Mouse (Mus musculus): ENCODE data around the gene Gm17581. TPM values are rescaled to one million over a fixed set of nuclear protein-coding genes. Genes with fewer than 3 reads are reported as not detected.

Gene Gm17581
- polyA plus RNA-seq, 1 experiment from 2014 or later: not detected

DNA sequence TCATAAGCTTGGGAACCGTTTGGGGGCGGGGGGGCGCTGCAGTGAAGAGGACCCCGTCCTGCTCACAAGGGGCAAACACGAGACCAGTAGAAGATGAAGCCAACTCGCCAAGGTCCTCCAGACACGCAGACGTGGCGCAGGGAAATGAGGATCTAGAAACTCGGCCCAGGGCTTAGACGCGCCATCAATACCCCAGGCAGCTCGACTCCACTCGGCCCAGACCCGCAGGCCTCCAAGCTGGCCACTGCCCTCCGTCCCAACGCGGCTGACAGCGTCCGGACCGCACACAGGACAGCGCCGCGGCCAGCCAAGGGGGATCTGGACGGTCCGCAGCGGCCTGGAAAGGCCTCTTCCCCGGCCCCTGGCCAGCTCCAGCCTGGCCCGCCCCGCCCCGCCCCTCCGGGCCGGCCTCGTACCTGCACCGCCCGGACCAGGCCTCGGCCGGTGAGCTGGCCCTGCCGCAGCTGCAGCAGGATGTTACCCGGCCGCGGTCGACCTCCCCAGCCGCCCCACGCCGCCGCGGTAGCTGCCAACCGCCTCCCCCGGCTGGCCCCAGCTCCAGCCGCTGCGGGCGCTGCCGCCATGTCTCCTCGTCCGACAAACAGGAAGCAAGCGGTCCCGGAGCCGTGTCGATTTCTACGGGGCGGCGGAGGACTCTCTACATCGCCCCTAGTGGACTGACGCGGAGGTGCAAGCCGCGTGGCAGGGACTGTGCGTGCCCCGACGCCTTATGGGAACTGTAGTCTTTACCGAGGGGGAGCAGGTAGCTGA is 43.8 kb downstream of the Gm17581 start, which contains the start of gene Trpc4ap:
Gene Trpc4ap, minus strand, starts transcription at position 662 of the 771 bp plus-strand sequence.
- peak within 1 kb of the TSS; percentile 72 for H3K27ac ChIP-seq (ENCODE audit: low read depth, low read length)
- WGBS: under 1% methylated on average over 69 of the region's 72 CpGs
- 0 out of 2 replicates have a peak, but pooled peaks cover 3% of the 10 kb centered on the region for H3K4me1 ChIP-seq (replicated peaks; ENCODE audit: control insufficient read depth, insufficient read depth, low read length)

DNA sequence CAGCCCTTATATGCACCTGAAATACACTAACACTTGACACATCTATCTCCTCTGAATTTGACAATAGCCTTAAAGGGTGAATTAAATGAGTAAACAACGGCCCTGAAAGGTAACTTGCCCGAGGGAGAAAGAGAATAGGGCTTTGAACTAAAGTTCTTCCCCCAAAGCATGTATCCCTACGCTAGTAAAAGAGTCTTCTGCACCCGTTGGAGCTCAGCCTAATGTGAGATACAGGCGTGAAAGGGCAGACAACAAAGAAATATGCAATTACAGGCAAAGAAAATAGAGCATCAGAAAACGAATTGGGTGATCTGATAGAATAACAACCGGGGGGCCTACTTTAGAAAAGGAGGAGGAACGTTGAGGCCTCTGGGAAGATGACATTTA is 44.3 kb downstream of the Gm17581 start:
- H3K4me3 ChIP-seq (ENCODE audit: low read depth, low read length): peak overlapping the region; percentile 95
- no peaks in the 10 kb centered on the region for H3K9me3 ChIP-seq (ENCODE audit: control insufficient read depth, low read length)
- H3K4me1 ChIP-seq (replicated peaks; ENCODE audit: control insufficient read depth, insufficient read depth, low read length): 0 out of 2 replicates have a peak, but pooled peaks cover 3% of the 10 kb centered on the region
- peak overlapping the region; percentile 92 for H3K9ac ChIP-seq (ENCODE audit: low read length)
- H3K36me3 ChIP-seq (ENCODE audit: control insufficient read depth, insufficient read depth, low read length): no peaks in the 10 kb centered on the region
- H3K27ac ChIP-seq (ENCODE audit: low read depth, low read length): peak overlapping the region; percentile 72; the same call in 1 of the 2 replicates
- DNase-seq (ENCODE audit: low spot score): no peak
- no peak for ATAC-seq (replicated peaks; ENCODE audit: low FRiP score)
- no peaks in the 10 kb centered on the region for H3K27me3 ChIP-seq (ENCODE audit: control insufficient read depth, insufficient read depth, low read length)
- peak overlapping the region; percentile 57 for H3K4me2 ChIP-seq (ENCODE audit: low read depth, low read length, severe bottlenecking)
- 5% methylated on average over 8 of the region's 8 CpGs for WGBS

More for the DNA sequence above, 43.8 kb downstream of the Gm17581 start, which contains the start of gene Trpc4ap:
- ATAC-seq (replicated peaks; ENCODE audit: low FRiP score) (peak; percentile 92), DNase-seq (ENCODE audit: low spot score) (peak; percentile 98)
- peak within 1 kb of the TSS; percentile 57 for H3K4me2 ChIP-seq (ENCODE audit: low read depth, low read length, severe bottlenecking)
- peak within 1 kb of the TSS; percentile 92 for H3K9ac ChIP-seq (ENCODE audit: low read length)
- no peaks in the 10 kb centered on the region for H3K9me3 ChIP-seq (ENCODE audit: control insufficient read depth, low read length)
- no peaks in the 10 kb centered on the region for H3K36me3 ChIP-seq (ENCODE audit: control insufficient read depth, insufficient read depth, low read length)
- H3K27me3 ChIP-seq (ENCODE audit: control insufficient read depth, insufficient read depth, low read length): no peaks in the 10 kb centered on the region
- peak within 1 kb of the TSS; percentile 95 for H3K4me3 ChIP-seq (ENCODE audit: low read depth, low read length)

DNA sequence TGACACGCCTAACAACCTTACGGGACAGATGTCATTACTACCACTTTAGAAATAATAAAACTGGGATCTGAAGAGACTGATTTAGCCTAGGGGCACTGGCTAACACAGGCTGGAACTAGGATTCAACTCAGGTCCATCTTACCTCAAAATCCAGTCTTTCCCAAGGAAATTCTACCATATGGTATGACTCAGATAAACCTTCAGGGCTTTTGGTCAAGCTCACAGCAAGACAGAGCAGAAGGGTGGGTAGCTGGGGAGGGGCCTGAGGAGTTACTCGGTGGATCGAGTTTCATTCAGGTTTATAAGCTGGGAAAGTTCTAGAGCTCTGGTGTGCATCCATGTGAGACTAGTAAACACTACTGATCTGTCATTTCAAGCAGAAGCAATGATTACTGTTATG is 46.5 kb downstream of the Gm17581 start:
- no peak for ATAC-seq (replicated peaks; ENCODE audit: low FRiP score)

DNA sequence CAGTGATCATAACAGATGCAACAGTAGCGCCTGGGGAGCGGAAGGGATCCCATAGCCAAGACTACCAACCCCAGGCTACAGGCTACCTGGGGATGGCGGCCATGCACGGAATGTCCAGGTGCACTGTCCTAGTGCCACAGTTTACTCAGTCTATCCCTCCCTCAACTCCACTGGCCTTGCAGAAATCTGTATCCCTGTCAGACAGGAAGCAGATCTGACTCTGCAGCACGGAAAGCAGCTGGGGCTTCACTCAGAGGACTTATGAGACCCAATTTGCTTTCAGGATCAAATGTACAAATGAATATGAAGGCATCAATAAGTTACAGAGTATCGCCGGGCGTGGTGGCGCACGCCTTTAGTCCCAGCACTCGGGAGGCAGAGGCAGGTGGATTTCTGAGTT is 47.9 kb downstream of the Gm17581 start:
- 94% methylated on average over 11 of the region's 11 CpGs for WGBS
- ATAC-seq (replicated peaks; ENCODE audit: low FRiP score) (no peak), DNase-seq (ENCODE audit: low spot score) (no peak)
- Histone ChIP-seq H3K27me3 (ENCODE audit: control insufficient read depth, insufficient read depth, low read length) (no peaks in the 10 kb centered on the region), H3K4me2 (ENCODE audit: low read depth, low read length, severe bottlenecking) (no peak overlapping the region), H3K9ac (ENCODE audit: low read length) (no peak overlapping the region), H3K27ac (ENCODE audit: low read depth, low read length) (no peak overlapping the region), H3K4me1 (replicated peaks; ENCODE audit: control insufficient read depth, insufficient read depth, low read length) (0 out of 2 replicates have a peak, but pooled peaks cover 3% of the 10 kb centered on the region), H3K36me3 (ENCODE audit: control insufficient read depth, insufficient read depth, low read length) (no peaks in the 10 kb centered on the region), H3K4me3 (ENCODE audit: low read depth, low read length) (no peak overlapping the region), H3K9me3 (ENCODE audit: control insufficient read depth, low read length) (no peaks in the 10 kb centered on the region)

More for the DNA sequence above, 46.5 kb downstream of the Gm17581 start:
- Histone ChIP-seq H3K27ac (ENCODE audit: low read depth, low read length) (no peak overlapping the region), H3K9ac (ENCODE audit: low read length) (no peak overlapping the region), H3K27me3 (ENCODE audit: control insufficient read depth, insufficient read depth, low read length) (no peaks in the 10 kb centered on the region), H3K4me1 (replicated peaks; ENCODE audit: control insufficient read depth, insufficient read depth, low read length) (0 out of 2 replicates have a peak, but pooled peaks cover 3% of the 10 kb centered on the region), H3K9me3 (ENCODE audit: control insufficient read depth, low read length) (no peaks in the 10 kb centered on the region), H3K36me3 (ENCODE audit: control insufficient read depth, insufficient read depth, low read length) (no peaks in the 10 kb centered on the region), H3K4me3 (ENCODE audit: low read depth, low read length) (no peak overlapping the region), H3K4me2 (ENCODE audit: low read depth, low read length, severe bottlenecking) (no peak overlapping the region)
- no peak for DNase-seq (ENCODE audit: low spot score)
- WGBS: 87% methylated on average over 4 of the region's 4 CpGs

DNA sequence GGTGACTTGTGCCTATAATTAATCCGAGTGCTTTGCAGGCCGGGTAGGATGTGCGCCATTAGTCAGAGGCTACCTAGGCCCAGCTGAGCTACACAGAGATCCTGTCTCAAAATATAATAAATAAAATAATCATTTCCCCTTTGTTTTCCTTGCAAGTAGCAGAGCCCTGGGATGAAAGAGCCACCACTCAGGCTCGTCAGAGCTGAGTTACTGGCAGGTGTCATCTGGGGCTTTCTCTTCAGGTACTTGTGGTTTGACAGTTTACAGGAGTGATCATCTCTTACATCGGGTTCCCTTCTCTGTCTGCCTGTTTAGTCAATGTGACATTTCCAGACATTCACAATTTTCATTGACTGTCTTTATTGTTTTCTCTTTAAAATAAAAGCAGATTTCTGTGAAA is 49.1 kb downstream of the Gm17581 start:
- WGBS: 88% methylated on average over 5 of the region's 5 CpGs
- ATAC-seq (replicated peaks; ENCODE audit: low FRiP score) (no peak), DNase-seq (ENCODE audit: low spot score) (no peak)
- H3K4me3 ChIP-seq (ENCODE audit: low read depth, low read length): no peak overlapping the region
- no peaks in the 10 kb centered on the region for H3K9me3 ChIP-seq (ENCODE audit: control insufficient read depth, low read length)
- H3K4me1 ChIP-seq (replicated peaks; ENCODE audit: control insufficient read depth, insufficient read depth, low read length): 0 out of 2 replicates have a peak, but pooled peaks cover 3% of the 10 kb centered on the region
- no peaks in the 10 kb centered on the region for H3K27me3 ChIP-seq (ENCODE audit: control insufficient read depth, insufficient read depth, low read length)
- H3K27ac ChIP-seq (ENCODE audit: low read depth, low read length): no peak overlapping the region
- no peak overlapping the region for H3K4me2 ChIP-seq (ENCODE audit: low read depth, low read length, severe bottlenecking)
- H3K9ac ChIP-seq (ENCODE audit: low read length): no peak overlapping the region
- H3K36me3 ChIP-seq (ENCODE audit: control insufficient read depth, insufficient read depth, low read length): no peaks in the 10 kb centered on the region

Other genes with a start within 250 kb of the Gm17581 start
- 20.6 and 22.9 TPM in 2 replicates for gene Acss2, start 217.9 kb downstream of the Gm17581 start, polyA plus RNA-seq (2014; fragmentation: Nextera tagmentation; extraction: Ambion mirVana)
- 10.6 and 11.3 TPM in 2 replicates for gene Ggt7, start 217.6 kb downstream of the Gm17581 start, polyA plus RNA-seq (2014; fragmentation: Nextera tagmentation; extraction: Ambion mirVana)
- gene Gss, start 143.1 kb downstream of the Gm17581 start, polyA plus RNA-seq (2014; fragmentation: Nextera tagmentation; extraction: Ambion mirVana): 18.1 and 22.3 TPM in 2 replicates
- gene Myh7b, start 124.7 kb downstream of the Gm17581 start, polyA plus RNA-seq (2014; fragmentation: Nextera tagmentation; extraction: Ambion mirVana): 0.27 and 0.31 TPM in 2 replicates
- gene Trpc4ap, start 43.5 kb downstream of the Gm17581 start, polyA plus RNA-seq (2014; fragmentation: Nextera tagmentation; extraction: Ambion mirVana): 141 and 154 TPM in 2 replicates
- 31.8 and 33.2 TPM in 2 replicates for gene Edem2, start 6.4 kb downstream of the Gm17581 start, polyA plus RNA-seq (2014; fragmentation: Nextera tagmentation; extraction: Ambion mirVana)
- 0.96 and 1.1 TPM in 2 replicates for gene Procr, start 15.3 kb upstream of the Gm17581 start, polyA plus RNA-seq (2014; fragmentation: Nextera tagmentation; extraction: Ambion mirVana)
- 1.0 and 2.0 TPM in 2 replicates for gene Mmp24, start 39.5 kb upstream of the Gm17581 start, polyA plus RNA-seq (2014; fragmentation: Nextera tagmentation; extraction: Ambion mirVana)
- 6.9 and 8.0 TPM in 2 replicates for gene BC029722, start 83.6 kb upstream of the Gm17581 start, polyA plus RNA-seq (2014; fragmentation: Nextera tagmentation; extraction: Ambion mirVana)
- gene Eif6, start 91.1 kb upstream of the Gm17581 start, polyA plus RNA-seq (2014; fragmentation: Nextera tagmentation; extraction: Ambion mirVana): 164 and 198 TPM in 2 replicates
- 0.23 and 0.39 TPM in 2 replicates for gene Fam83c, start 99.0 kb upstream of the Gm17581 start, polyA plus RNA-seq (2014; fragmentation: Nextera tagmentation; extraction: Ambion mirVana)
- gene Uqcc1, start 194.4 kb upstream of the Gm17581 start, polyA plus RNA-seq (2014; fragmentation: Nextera tagmentation; extraction: Ambion mirVana): 70.0 and 78.0 TPM in 2 replicates
- not detected in 2 replicates for gene Gm15557, start 204.9 kb upstream of the Gm17581 start, polyA plus RNA-seq (2014; fragmentation: Nextera tagmentation; extraction: Ambion mirVana)
- gene Gdf5, start 209.5 kb upstream of the Gm17581 start, polyA plus RNA-seq (2014; fragmentation: Nextera tagmentation; extraction: Ambion mirVana): 1.8 and 2.0 TPM in 2 replicates
- gene Cep250, start 220.6 kb upstream of the Gm17581 start, polyA plus RNA-seq (2014; fragmentation: Nextera tagmentation; extraction: Ambion mirVana): 27.4 and 28.8 TPM in 2 replicates

Measured in forebrain, embryonic 11.5 days (tissue).